Mouse (Mus musculus) ES-Bruce4 (cell line): ENCODE data around the gene Tmem45a2.

Experiments used
- CTCF ChIP-seq: IDR thresholded peaks from one replicate; pipeline ENCODE4 v1.8.1; 2011; ENCODE audit warnings: low read depth, low read length
- POLR2A ChIP-seq: IDR thresholded peaks from one replicate; pipeline ENCODE4 v1.8.1; 2011; ENCODE audit warnings: low read length; ENCODE audit not compliant: insufficient read depth

DNA sequence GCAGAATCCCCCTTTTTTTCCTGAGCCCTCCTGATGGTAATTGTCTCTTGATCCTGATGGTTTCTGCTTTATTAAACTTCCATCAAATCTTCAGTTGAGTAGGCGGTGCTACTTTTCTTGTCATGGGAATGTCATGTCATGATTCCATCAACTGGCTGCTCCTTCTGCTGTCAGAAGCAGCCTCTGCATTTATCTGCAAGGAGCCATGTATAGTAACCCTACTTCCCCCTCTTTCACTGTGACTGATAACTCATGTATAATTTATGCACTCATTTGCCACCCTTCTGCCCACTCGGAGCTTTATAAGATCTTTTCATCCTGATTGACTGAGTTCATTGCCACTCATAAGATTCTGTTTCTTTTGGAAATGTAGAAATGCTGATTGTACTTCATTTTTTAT is 46.4 kb upstream of the Tmem45a2 start:
- TF ChIP-seq POLR2A (no peak), CTCF (no peak)
